Mouse (Mus musculus): ENCODE results near the gene Catip. TPM values are rescaled to one million over a fixed set of nuclear protein-coding genes. Genes with fewer than 3 reads are reported as not detected.
"Not testable (repeated sequence)": the region's sequence is repeated elsewhere in the genome, so short reads cannot be mapped to it uniquely, and the experiment has no call there.

Gene Catip
- polyA plus RNA-seq, 1 experiment from 2014 or later: 0.63 TPM

- H3K4me1 ChIP-seq: peaks cover 48% of the 10 kb centered on the region
- H3K4me2 ChIP-seq: peak overlapping the region; percentile 94; the same call in 1 of the 2 replicates
- H3K36me3 ChIP-seq: peaks cover 23% of the 10 kb centered on the region
- ATAC-seq (ENCODE audit: insufficient number of reproducible peaks, insufficient read depth, low FRiP score, low TSS enrichment, low read depth): no peak
- no peak overlapping the region for H3K27ac ChIP-seq
- 90% methylated on average over 9 of the region's 9 CpGs for WGBS
- H3K27me3 ChIP-seq: no peaks in the 10 kb centered on the region
- H3K9ac ChIP-seq: peak overlapping the region; percentile 99; the same call in 1 of the 2 replicates
- peak overlapping the region; percentile 91; the same call in 1 of the 2 replicates for H3K4me3 ChIP-seq
- H3K9me3 ChIP-seq: no peaks in the 10 kb centered on the region
These were observed 31.8 kb downstream of the Catip start for GRCm38 (mm10) chr1:74393697-74394096.

GRCm38 (mm10) chr1:74394311-74394710 is 32.4 kb downstream of the Catip start:
- no peak for ATAC-seq (ENCODE audit: insufficient number of reproducible peaks, insufficient read depth, low FRiP score, low TSS enrichment, low read depth)
- Histone ChIP-seq H3K27ac (peak overlapping the region; percentile 16; the same call in 1 of the 2 replicates), H3K9ac (no peak overlapping the region), H3K4me1 (peaks cover 42% of the 10 kb centered on the region), H3K9me3 (no peaks in the 10 kb centered on the region), H3K27me3 (no peaks in the 10 kb centered on the region), H3K4me2 (no peak overlapping the region), H3K4me3 (no peak overlapping the region), H3K36me3 (peaks cover 23% of the 10 kb centered on the region)
- 94% methylated on average over 9 of the region's 9 CpGs for WGBS

GRCm38 (mm10) chr1:74394858-74395257 is 33.0 kb downstream of the Catip start:
- no peaks in the 10 kb centered on the region for H3K27me3 ChIP-seq
- H3K27ac ChIP-seq: no peak overlapping the region
- H3K4me2 ChIP-seq: no peak overlapping the region
- H3K9ac ChIP-seq: no peak overlapping the region
- H3K4me1 ChIP-seq: peaks cover 37% of the 10 kb centered on the region
- H3K4me3 ChIP-seq: no peak overlapping the region
- H3K36me3 ChIP-seq: peaks cover 23% of the 10 kb centered on the region
- WGBS: 91% methylated on average over 15 of the region's 15 CpGs
- ATAC-seq (ENCODE audit: insufficient number of reproducible peaks, insufficient read depth, low FRiP score, low TSS enrichment, low read depth): no peak
- no peaks in the 10 kb centered on the region for H3K9me3 ChIP-seq

- H3K4me2 ChIP-seq: no peak overlapping the region
- H3K9me3 ChIP-seq: no peaks in the 10 kb centered on the region
- no peak overlapping the region for H3K9ac ChIP-seq
- no peaks in the 10 kb centered on the region for H3K27me3 ChIP-seq
- no peak for ATAC-seq (ENCODE audit: insufficient number of reproducible peaks, insufficient read depth, low FRiP score, low TSS enrichment, low read depth)
- no peak overlapping the region for H3K4me3 ChIP-seq
- WGBS: 90% methylated on average over 13 of the region's 13 CpGs
- H3K27ac ChIP-seq: no peak overlapping the region
- H3K36me3 ChIP-seq: peaks cover 23% of the 10 kb centered on the region
- peaks cover 33% of the 10 kb centered on the region for H3K4me1 ChIP-seq
These were observed 33.4 kb downstream of the Catip start for GRCm38 (mm10) chr1:74395290-74395689.

- Histone ChIP-seq H3K36me3 (peaks cover 23% of the 10 kb centered on the region), H3K4me1 (peaks cover 25% of the 10 kb centered on the region), H3K4me2 (peak overlapping the region; percentile 80), H3K4me3 (peak overlapping the region; percentile 46), H3K27ac (peak overlapping the region; percentile 93), H3K9ac (peak overlapping the region; percentile 66; the same call in 1 of the 2 replicates)
- peak; percentile 1; the same call in 1 of the 2 replicates for ATAC-seq (ENCODE audit: insufficient number of reproducible peaks, insufficient read depth, low FRiP score, low TSS enrichment, low read depth)
- H3K9me3 ChIP-seq, H3K27me3 ChIP-seq: not testable (repeated sequence)
- 6% methylated on average over 12 of the region's 12 CpGs for WGBS
These were observed 34.7 kb downstream of the Catip start for GRCm38 (mm10) chr1:74396456-74397222.

- Histone ChIP-seq H3K4me1 (peaks cover 24% of the 10 kb centered on the region), H3K27ac (peak overlapping the region; percentile 93), H3K27me3 (no peaks in the 10 kb centered on the region), H3K4me3 (peak overlapping the region; percentile 46), H3K4me2 (peak overlapping the region; percentile 80), H3K36me3 (peaks cover 23% of the 10 kb centered on the region), H3K9me3 (no peaks in the 10 kb centered on the region), H3K9ac (peak overlapping the region; percentile 66)
- WGBS: under 1% methylated on average over 40 of the region's 41 CpGs
- ATAC-seq (ENCODE audit: insufficient number of reproducible peaks, insufficient read depth, low FRiP score, low TSS enrichment, low read depth): peak; percentile 85
These were observed 35.5 kb downstream of the Catip start for GRCm38 (mm10) chr1:74397268-74397918.

GRCm38 (mm10) chr1:74397919-74398451 is 36.1 kb downstream of the Catip start:
- H3K9me3 ChIP-seq: no peaks in the 10 kb centered on the region
- peak; percentile 12 for ATAC-seq (ENCODE audit: insufficient number of reproducible peaks, insufficient read depth, low FRiP score, low TSS enrichment, low read depth)

GRCm38 (mm10) chr1:74400531-74400930 is 38.6 kb downstream of the Catip start:
- Histone ChIP-seq H3K27me3 (no peaks in the 10 kb centered on the region), H3K9me3 (no peaks in the 10 kb centered on the region), H3K4me3 (no peak overlapping the region), H3K9ac (no peak overlapping the region), H3K4me2 (no peak overlapping the region), H3K27ac (no peak overlapping the region), H3K4me1 (peaks cover 5% of the 10 kb centered on the region; the same call in 1 of the 2 replicates), H3K36me3 (no peaks in the 10 kb centered on the region)
- no peak for ATAC-seq (ENCODE audit: insufficient number of reproducible peaks, insufficient read depth, low FRiP score, low TSS enrichment, low read depth)
- WGBS: 76% methylated on average over 3 of the region's 3 CpGs

More at GRCm38 (mm10) chr1:74397919-74398451, 36.1 kb downstream of the Catip start:
- Histone ChIP-seq H3K36me3 (peaks cover 23% of the 10 kb centered on the region), H3K27ac (peak overlapping the region; percentile 93), H3K4me3 (peak overlapping the region; percentile 46), H3K4me1 (peaks cover 18% of the 10 kb centered on the region), H3K27me3 (no peaks in the 10 kb centered on the region), H3K4me2 (peak overlapping the region; percentile 80), H3K9ac (peak overlapping the region; percentile 66)
- 3% methylated on average over 11 of the region's 11 CpGs for WGBS

- 46% methylated on average over 16 of the region's 16 CpGs for WGBS
These were observed 39.3 kb downstream of the Catip start for GRCm38 (mm10) chr1:74401015-74401702.

GRCm38 (mm10) chr1:74404206-74404605 is 42.3 kb downstream of the Catip start:
- H3K9me3 ChIP-seq: no peaks in the 10 kb centered on the region
- no peaks in the 10 kb centered on the region for H3K27me3 ChIP-seq
- H3K27ac ChIP-seq: no peak overlapping the region
- H3K4me2 ChIP-seq: no peak overlapping the region
- ATAC-seq (ENCODE audit: insufficient number of reproducible peaks, insufficient read depth, low FRiP score, low TSS enrichment, low read depth): no peak
- H3K4me3 ChIP-seq: no peak overlapping the region
- H3K9ac ChIP-seq: no peak overlapping the region
- no peaks in the 10 kb centered on the region for H3K36me3 ChIP-seq
- H3K4me1 ChIP-seq: no peaks in the 10 kb centered on the region
- WGBS: 90% methylated on average over 4 of the region's 4 CpGs

More at GRCm38 (mm10) chr1:74401015-74401702, 39.3 kb downstream of the Catip start:
- H3K27ac ChIP-seq: no peak overlapping the region
- H3K9ac ChIP-seq: no peak overlapping the region
- H3K4me3 ChIP-seq: no peak overlapping the region
- no peaks in the 10 kb centered on the region for H3K36me3 ChIP-seq
- H3K4me1 ChIP-seq: peaks cover 5% of the 10 kb centered on the region; the same call in 1 of the 2 replicates
- ATAC-seq (ENCODE audit: insufficient number of reproducible peaks, insufficient read depth, low FRiP score, low TSS enrichment, low read depth): no peak
- no peak overlapping the region for H3K4me2 ChIP-seq
- H3K9me3 ChIP-seq: no peaks in the 10 kb centered on the region
- no peaks in the 10 kb centered on the region for H3K27me3 ChIP-seq
